Mouse (Mus musculus) olfactory bulb, adult 2 months (tissue): ENCODE data around the gene Inpp4a. TPM values are rescaled to one million over a fixed set of nuclear protein-coding genes. Genes with fewer than 3 reads are reported as not detected.

Source experiments
- H3K27ac ChIP-seq: fragments of 200-500 bp; 2 replicates; pipeline ENCODE4 v1.5.1; 2012; ENCODE audit warnings: low read depth, low read length; ENCODE audit not compliant: insufficient read depth
- H3K4me1 ChIP-seq: fragments of 200-500 bp; 2 replicates; pipeline ENCODE4 v1.6.1; 2012; ENCODE audit warnings: low read length; ENCODE audit not compliant: control insufficient read depth, insufficient read depth
- H3K4me3 ChIP-seq: fragments of 200-500 bp; 2 replicates; pipeline ENCODE4 v1.5.1; 2012; ENCODE audit warnings: mild to moderate bottlenecking, low read depth, low read length, moderate library complexity; ENCODE audit not compliant: insufficient read depth
- CTCF ChIP-seq: fragments of 200-500 bp; IDR thresholded peaks from 2 replicates; pipeline ENCODE4 v1.5.1; 2012; ENCODE audit warnings: low read depth, mild to moderate bottlenecking, low read length, moderate library complexity; ENCODE audit not compliant: insufficient read depth
- POLR2A ChIP-seq: fragments of 200-500 bp; IDR thresholded peaks from 2 replicates; pipeline ENCODE4 v1.6.1; 2012; ENCODE audit warnings: mild to moderate bottlenecking, low read depth, low read length, moderate library complexity; ENCODE audit not compliant: insufficient read depth
- WGBS: fragments of 180-500 bp; shearing (Covaris S2); methylation state at CpG from one replicate; pipeline ENCODE4 v1.1.7; 2018; 5-methylcytosine and 5-hydroxymethylcytosine counted together
- polyA plus RNA-seq: library from polyadenylated mRNA; stranded (reverse); fragments of >200 nt; gene quantifications from 2 replicates; pipeline ENCODE4 v1.2.4, GENCODE M21; 2012; ENCODE audit warnings: low replicate concordance; ENCODE audit not compliant: missing spikeins, insufficient read depth, insufficient read length

Gene Inpp4a
- 177 TPM in 1 of 2 replicates, not detected in the other for polyA plus RNA-seq

GRCm38 (mm10) chr1:37299540-37300491, at the start of gene Inpp4a:
Gene Inpp4a, plus strand, starts transcription at chr1:37299865.
- Histone ChIP-seq H3K4me1 (peaks cover 8% of the 10 kb centered on the region), H3K27ac (peak within 1 kb of the TSS; percentile 19), H3K4me3 (peak within 1 kb of the TSS; percentile 63)
- no peak for TF ChIP-seq CTCF
- TF ChIP-seq POLR2A: peak; percentile 74
- under 1% methylated on average over 77 of the region's 77 CpGs for WGBS

DNA sequence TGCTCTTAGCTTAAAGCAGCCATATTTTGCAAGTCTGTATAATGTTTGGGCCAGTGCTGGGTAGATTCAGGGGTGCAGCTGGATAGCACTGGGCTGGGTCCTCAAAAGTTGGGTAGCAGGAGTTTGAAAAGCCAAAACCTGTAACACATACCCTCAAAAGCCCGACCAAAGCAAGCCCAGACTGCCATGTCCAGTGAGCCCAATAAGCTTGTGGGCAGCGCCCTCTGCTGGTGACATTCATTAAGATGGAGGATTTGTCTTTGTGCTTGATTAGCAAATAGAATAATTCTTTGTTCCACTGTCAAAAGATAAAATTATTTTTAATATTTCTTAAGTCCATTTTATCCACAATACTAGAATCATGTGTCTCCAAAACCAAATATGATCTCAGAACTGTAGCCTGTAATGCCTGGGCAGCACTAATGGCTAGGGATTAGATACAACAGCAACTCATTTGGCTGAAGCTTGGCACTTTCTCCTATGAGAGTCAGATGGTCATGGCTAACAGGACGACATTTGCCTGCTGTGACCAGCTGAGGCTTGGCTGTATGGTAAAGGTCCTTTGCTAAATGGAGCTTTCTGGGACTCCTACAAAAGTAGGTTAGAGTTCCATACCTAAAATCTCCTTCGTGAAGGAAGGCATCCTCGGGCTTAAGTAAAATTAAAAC, 48.9 kb upstream of the Inpp4a start:
- TF ChIP-seq CTCF: peak; percentile 60
- TF ChIP-seq POLR2A: no peak
- no peak overlapping the region for H3K4me3 ChIP-seq
- H3K27ac ChIP-seq: no peak overlapping the region
- peaks cover 9% of the 10 kb centered on the region; the same call in 1 of the 2 replicates for H3K4me1 ChIP-seq
- 37% methylated on average over 5 of the region's 5 CpGs for WGBS

- TF ChIP-seq CTCF: no peak
- TF ChIP-seq POLR2A: no peak
- WGBS: 89% methylated on average over 2 of the region's 2 CpGs
- no peaks in the 10 kb centered on the region for H3K4me1 ChIP-seq
- no peak overlapping the region for H3K27ac ChIP-seq
- no peak overlapping the region for H3K4me3 ChIP-seq
These were observed 41.2 kb upstream of the Inpp4a start for GRCm38 (mm10) chr1:37258443-37258842.

DNA sequence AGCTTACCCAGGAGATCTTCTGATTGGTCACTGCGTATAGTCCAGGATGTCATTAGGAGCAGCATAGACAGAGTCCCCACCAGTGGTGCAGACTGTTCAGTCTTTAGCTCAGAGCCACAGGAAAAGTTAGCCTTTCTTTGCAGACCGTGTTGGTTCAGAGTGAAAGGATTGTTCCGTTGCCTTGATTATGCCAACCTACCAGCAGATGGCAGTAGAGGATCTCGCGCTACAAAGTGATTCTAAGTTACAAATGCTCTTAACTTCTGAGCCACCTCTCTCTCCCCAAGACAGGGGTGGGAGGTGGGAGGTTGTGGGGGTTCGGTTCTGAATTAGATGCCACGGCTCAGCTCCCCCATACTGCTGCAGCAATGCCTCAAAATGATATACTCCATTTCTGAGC, 27.2 kb upstream of the Inpp4a start:
- 4% methylated on average over 7 of the region's 7 CpGs for WGBS
- Histone ChIP-seq H3K4me3 (no peak overlapping the region), H3K4me1 (no peaks in the 10 kb centered on the region), H3K27ac (no peak overlapping the region)
- TF ChIP-seq POLR2A (no peak), CTCF (no peak)

GRCm38 (mm10) chr1:37286556-37286955, 13.1 kb upstream of the Inpp4a start:
- Histone ChIP-seq H3K4me3 (no peak overlapping the region), H3K4me1 (peaks cover 3% of the 10 kb centered on the region; the same call in 1 of the 2 replicates), H3K27ac (no peak overlapping the region)
- WGBS: 72% methylated on average over 7 of the region's 7 CpGs
- TF ChIP-seq CTCF (no peak), POLR2A (no peak)

DNA sequence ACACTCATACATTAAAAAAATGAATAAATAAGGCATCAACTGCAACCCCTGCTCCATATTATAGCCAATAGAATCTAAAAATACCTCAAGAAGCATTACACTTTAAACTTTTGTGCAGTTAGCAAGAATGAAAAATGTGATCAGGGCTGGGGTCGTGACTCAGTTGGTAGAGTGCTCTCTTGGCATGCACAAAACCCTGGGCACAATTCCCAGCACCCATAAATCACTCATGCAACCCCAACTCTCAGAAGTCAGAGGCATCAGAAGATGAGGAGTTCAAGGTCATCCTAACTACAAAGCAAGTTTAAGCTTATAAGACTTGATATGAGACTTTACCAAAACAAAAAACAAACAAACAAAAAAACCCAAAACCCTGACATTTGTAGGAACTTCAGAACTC, 11.9 kb upstream of the Inpp4a start:
- TF ChIP-seq CTCF: no peak
- WGBS: 62% methylated on average over 1 of the region's 1 CpGs
- H3K4me1 ChIP-seq: peaks cover 3% of the 10 kb centered on the region; the same call in 1 of the 2 replicates
- no peak overlapping the region for H3K27ac ChIP-seq
- no peak overlapping the region for H3K4me3 ChIP-seq

DNA sequence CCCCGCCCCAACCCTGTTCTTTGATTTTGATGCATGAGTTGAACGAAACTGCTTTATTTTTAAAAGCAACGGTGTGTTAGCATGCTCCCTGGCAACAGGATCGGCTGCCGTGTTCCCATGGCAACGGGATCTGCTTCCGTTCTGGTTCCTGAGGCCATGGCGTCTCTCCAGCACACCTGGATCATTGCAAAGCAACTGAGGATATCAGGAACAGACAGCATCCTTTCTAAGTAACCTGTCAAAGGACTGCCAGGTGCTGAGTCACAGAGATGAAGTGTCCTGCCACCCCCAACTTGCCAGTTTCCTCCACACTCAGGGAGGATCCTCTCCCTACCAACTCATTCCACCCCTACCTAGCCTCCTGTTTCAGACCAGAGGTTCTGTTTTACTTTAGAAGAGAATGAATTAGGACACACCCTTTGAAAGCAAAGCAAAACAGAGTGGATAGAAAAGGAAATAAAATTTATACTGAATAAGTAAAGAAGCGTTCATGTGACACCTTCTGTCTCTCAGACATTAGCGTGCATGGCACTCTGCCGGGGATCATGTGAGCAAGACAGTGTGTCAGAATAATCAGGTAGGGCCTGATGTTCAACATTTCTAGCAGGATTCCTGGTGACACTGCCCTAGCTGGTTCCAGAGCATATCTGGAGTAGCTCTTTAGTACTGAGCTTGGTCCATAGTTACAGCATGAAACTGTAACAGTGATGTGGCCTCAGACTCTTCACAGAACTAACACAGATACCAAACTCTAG, 11.3 kb upstream of the Inpp4a start:
- no peak for TF ChIP-seq CTCF
- no peak for TF ChIP-seq POLR2A
- H3K4me3 ChIP-seq: no peak overlapping the region
- H3K27ac ChIP-seq: peak overlapping the region; percentile 8; the same call in 1 of the 2 replicates
- peaks cover 3% of the 10 kb centered on the region; the same call in 1 of the 2 replicates for H3K4me1 ChIP-seq
- 42% methylated on average over 11 of the region's 11 CpGs for WGBS

GRCm38 (mm10) chr1:37288941-37289340, 10.7 kb upstream of the Inpp4a start:
- 89% methylated on average over 7 of the region's 7 CpGs for WGBS
- Histone ChIP-seq H3K4me3 (no peak overlapping the region), H3K27ac (no peak overlapping the region), H3K4me1 (peaks cover 3% of the 10 kb centered on the region; the same call in 1 of the 2 replicates)
- TF ChIP-seq CTCF (no peak), POLR2A (no peak)
